Mouse (Mus musculus): Measurements from ENCODE around the gene Pigv. TPM values are rescaled to one million over a fixed set of nuclear protein-coding genes. Genes with fewer than 3 reads are reported as not detected.
"Not testable (repeated sequence)": the region's sequence is repeated elsewhere in the genome, so short reads cannot be mapped to it uniquely, and the experiment has no call there.

The Pigv gene
- polyA plus RNA-seq, 1 experiment: 14.5 TPM

DNA sequence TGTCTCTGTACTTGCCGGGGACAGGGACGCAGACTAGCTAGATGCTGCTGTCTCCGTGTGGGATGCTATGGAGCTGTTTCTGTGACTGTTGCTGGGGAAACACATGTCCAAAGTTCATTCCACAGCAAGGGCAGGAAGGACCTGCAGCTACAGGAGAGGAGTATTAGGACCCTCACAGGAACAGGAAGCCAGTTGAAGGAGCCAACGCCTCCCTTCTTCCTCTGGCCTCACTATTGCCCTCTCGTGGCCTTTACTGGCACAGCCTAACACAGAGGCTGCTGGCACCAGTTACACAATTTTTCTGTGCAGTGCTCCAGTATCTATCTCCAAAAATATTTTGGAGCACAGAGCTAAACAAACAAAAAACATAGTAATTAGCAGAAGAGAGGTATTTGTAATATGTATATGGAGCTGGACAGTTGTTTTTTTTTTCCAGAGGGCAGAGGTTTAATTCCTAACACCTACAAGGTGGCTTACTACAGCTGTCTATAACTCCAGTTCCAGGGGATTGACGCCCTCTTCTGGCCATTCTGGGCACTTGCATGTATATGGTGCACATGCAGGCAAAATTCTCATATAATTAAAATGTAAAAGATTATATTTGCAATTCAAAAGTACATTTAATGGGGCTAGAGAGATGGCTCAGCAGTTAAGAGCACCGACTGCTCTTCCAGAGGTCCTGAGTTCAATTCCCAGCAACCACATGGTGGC lies 22.3 kb downstream of the Pigv start, which contains the start of gene Zdhhc18:
Zdhhc18 (minus strand) TSS at position 166 of the 711 bp plus-strand sequence.
- Histone ChIP-seq H3K4me3 (ENCODE audit: extremely low read depth, insufficient read depth, insufficient read length) (peak within 1 kb of the TSS; percentile 56), H3K27me3 (ENCODE audit: control insufficient read depth, insufficient read depth, low read length) (no peaks in the 10 kb centered on the region), H3K27ac (ENCODE audit: insufficient read depth, low read length) (peak within 1 kb of the TSS; percentile 71), H3K4me1 (ENCODE audit: control insufficient read depth, insufficient read depth, insufficient read length) (no peaks in the 10 kb centered on the region), H3K36me3 (ENCODE audit: control insufficient read depth, insufficient read depth, low read length) (no peaks in the 10 kb centered on the region)
- peak; percentile 74 to 87 for DNase-seq (ENCODE audit: low read depth in 1 of 2, low spot score in 2 of 2)
- TF ChIP-seq POLR2A (IDR thresholded peaks at IDR 0.05; ENCODE audit: low read depth, low read length): no peak; the same call in 1 of the 2 replicates
- TF ChIP-seq CTCF (IDR thresholded peaks at IDR 0.05; ENCODE audit: extremely low read depth, insufficient read depth, insufficient read length, insufficient replicate concordance): peak; percentile 81; the same call in 1 of the 2 replicates
- 27% methylated on average over 7 of the region's 7 CpGs for WGBS

DNA sequence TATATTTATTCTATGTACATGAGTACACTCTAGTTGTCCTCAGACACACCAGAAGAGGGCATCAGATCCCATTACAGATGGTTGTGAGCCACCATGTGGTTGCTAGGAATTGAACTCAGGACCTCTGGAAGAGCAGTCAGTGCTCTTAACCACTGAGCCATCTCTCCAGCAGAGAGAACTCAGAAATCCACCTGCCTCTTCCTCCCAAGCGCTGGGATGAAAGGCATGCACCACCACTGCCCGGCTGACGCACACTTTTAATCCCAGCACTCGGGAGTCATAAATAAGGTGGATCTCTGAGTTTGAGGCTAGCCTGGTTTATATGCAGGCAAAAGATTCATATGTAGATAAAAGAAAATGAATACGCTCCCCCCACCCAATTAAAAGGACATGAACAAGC lies 23.0 kb downstream of the Pigv start:
- WGBS: 77% methylated on average over 5 of the region's 5 CpGs
- not testable (repeated sequence) for H3K4me1 ChIP-seq (ENCODE audit: control insufficient read depth, insufficient read depth, insufficient read length); H3K36me3 ChIP-seq (ENCODE audit: control insufficient read depth, insufficient read depth, low read length); H3K27me3 ChIP-seq (ENCODE audit: control insufficient read depth, insufficient read depth, low read length); DNase-seq (ENCODE audit: low read depth in 1 of 2, low spot score in 2 of 2)
- peak overlapping the region; percentile 56; the same call in 1 of the 2 replicates for H3K4me3 ChIP-seq (ENCODE audit: extremely low read depth, insufficient read depth, insufficient read length)
- H3K27ac ChIP-seq (ENCODE audit: insufficient read depth, low read length): peak overlapping the region; percentile 71; the same call in 1 of the 2 replicates

- no peaks in the 10 kb centered on the region for H3K27me3 ChIP-seq (ENCODE audit: control insufficient read depth, insufficient read depth, low read length)
- no peaks in the 10 kb centered on the region for H3K4me1 ChIP-seq (ENCODE audit: control insufficient read depth, insufficient read depth, insufficient read length)
- WGBS: 89% methylated on average over 21 of the region's 21 CpGs
- TF ChIP-seq CTCF (IDR thresholded peaks at IDR 0.05; ENCODE audit: extremely low read depth, insufficient read depth, insufficient read length, insufficient replicate concordance) (no peak), POLR2A (IDR thresholded peaks at IDR 0.05; ENCODE audit: low read depth, low read length) (no peak)
- no peak overlapping the region for H3K27ac ChIP-seq (ENCODE audit: insufficient read depth, low read length)
- H3K4me3 ChIP-seq (ENCODE audit: extremely low read depth, insufficient read depth, insufficient read length): no peak overlapping the region
- no peaks in the 10 kb centered on the region for H3K36me3 ChIP-seq (ENCODE audit: control insufficient read depth, insufficient read depth, low read length)
- DNase-seq (ENCODE audit: low read depth in 1 of 2, low spot score in 2 of 2): no peak
These were observed 26.8 kb downstream of the Pigv start for GRCm38 (mm10) chr4:133645680-133646079.

- DNase-seq (ENCODE audit: low read depth in 1 of 2, low spot score in 2 of 2): no peak
- 91% methylated on average over 3 of the region's 3 CpGs for WGBS
- Histone ChIP-seq H3K4me3 (ENCODE audit: extremely low read depth, insufficient read depth, insufficient read length) (no peak overlapping the region), H3K27me3 (ENCODE audit: control insufficient read depth, insufficient read depth, low read length) (no peaks in the 10 kb centered on the region), H3K36me3 (ENCODE audit: control insufficient read depth, insufficient read depth, low read length) (no peaks in the 10 kb centered on the region), H3K4me1 (ENCODE audit: control insufficient read depth, insufficient read depth, insufficient read length) (no peaks in the 10 kb centered on the region), H3K27ac (ENCODE audit: insufficient read depth, low read length) (no peak overlapping the region)
- TF ChIP-seq POLR2A (IDR thresholded peaks at IDR 0.05; ENCODE audit: low read depth, low read length) (no peak), CTCF (IDR thresholded peaks at IDR 0.05; ENCODE audit: extremely low read depth, insufficient read depth, insufficient read length, insufficient replicate concordance) (no peak)
These were observed 27.3 kb downstream of the Pigv start for GRCm38 (mm10) chr4:133645195-133645594.

GRCm38 (mm10) chr4:133634043-133634410 lies 38.4 kb downstream of the Pigv start:
- H3K36me3 ChIP-seq (ENCODE audit: control insufficient read depth, insufficient read depth, low read length): no peaks in the 10 kb centered on the region
- TF ChIP-seq POLR2A (IDR thresholded peaks at IDR 0.05; ENCODE audit: low read depth, low read length) (no peak), CTCF (IDR thresholded peaks at IDR 0.05; ENCODE audit: extremely low read depth, insufficient read depth, insufficient read length, insufficient replicate concordance) (no peak)

DNA sequence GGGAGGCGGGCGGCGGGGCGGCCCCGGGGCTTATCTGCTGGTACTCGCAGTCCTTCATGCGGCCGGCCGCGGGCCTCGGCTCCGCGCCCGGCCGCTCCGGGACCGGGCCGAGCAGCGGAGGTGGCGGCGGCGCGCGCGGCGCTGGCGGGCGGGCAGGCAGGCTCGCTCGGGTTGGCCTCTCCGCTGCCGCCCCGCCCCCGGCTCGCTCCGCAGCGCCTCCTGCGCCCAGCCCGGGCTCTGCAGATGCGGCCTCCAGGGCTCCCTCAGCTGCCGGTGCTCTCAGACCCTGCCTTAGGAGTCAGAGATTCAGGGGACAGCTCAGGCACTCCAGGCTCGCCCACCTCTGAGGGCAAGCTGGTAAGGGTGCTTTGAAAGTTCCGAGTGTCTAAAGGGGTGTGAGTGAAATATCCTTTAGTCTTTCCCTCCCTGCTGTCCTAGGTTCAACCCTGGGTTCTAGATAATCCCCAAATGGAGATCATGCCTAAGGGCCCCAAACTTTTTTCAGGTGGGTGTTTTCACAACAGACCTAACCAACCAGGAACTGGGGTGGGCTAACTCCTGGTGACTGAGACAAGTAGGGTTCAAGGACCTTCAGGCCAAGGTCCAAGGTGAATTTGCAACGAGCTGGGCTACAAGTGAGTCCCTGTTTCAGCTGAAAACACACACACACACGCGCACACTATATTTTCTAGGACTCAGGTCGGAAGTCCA lies 39.0 kb downstream of the Pigv start:
- TF ChIP-seq POLR2A (IDR thresholded peaks at IDR 0.05; ENCODE audit: low read depth, low read length): peak; percentile 6; the same call in 1 of the 2 replicates
- peak; percentile 79 for TF ChIP-seq CTCF (IDR thresholded peaks at IDR 0.05; ENCODE audit: extremely low read depth, insufficient read depth, insufficient read length, insufficient replicate concordance)
- Histone ChIP-seq H3K4me1 (ENCODE audit: control insufficient read depth, insufficient read depth, insufficient read length) (peaks cover 28% of the 10 kb centered on the region; the same call in 1 of the 2 replicates), H3K27ac (ENCODE audit: insufficient read depth, low read length) (peak overlapping the region; percentile 92), H3K27me3 (ENCODE audit: control insufficient read depth, insufficient read depth, low read length) (no peaks in the 10 kb centered on the region), H3K4me3 (ENCODE audit: extremely low read depth, insufficient read depth, insufficient read length) (peak overlapping the region; percentile 91), H3K36me3 (ENCODE audit: control insufficient read depth, insufficient read depth, low read length) (no peaks in the 10 kb centered on the region)
- WGBS: 17% methylated on average over 28 of the region's 47 CpGs
- DNase-seq (ENCODE audit: low read depth in 1 of 2, low spot score in 2 of 2): peak; percentile 64 to 92

More at GRCm38 (mm10) chr4:133634043-133634410, 38.4 kb downstream of the Pigv start:
- 85% methylated on average over 5 of the region's 5 CpGs for WGBS
- H3K27me3 ChIP-seq (ENCODE audit: control insufficient read depth, insufficient read depth, low read length): no peaks in the 10 kb centered on the region
- H3K4me1 ChIP-seq (ENCODE audit: control insufficient read depth, insufficient read depth, insufficient read length): peaks cover 23% of the 10 kb centered on the region; the same call in 1 of the 2 replicates
- no peak overlapping the region for H3K27ac ChIP-seq (ENCODE audit: insufficient read depth, low read length)
- H3K4me3 ChIP-seq (ENCODE audit: extremely low read depth, insufficient read depth, insufficient read length): no peak overlapping the region
- no peak for DNase-seq (ENCODE audit: low read depth in 1 of 2, low spot score in 2 of 2)

Data from spleen, adult 2 months (tissue).